Mouse (Mus musculus): ENCODE data around the gene Slc34a2. TPM values are rescaled to one million over a fixed set of nuclear protein-coding genes. Genes with fewer than 3 reads are reported as not detected.

Gene Slc34a2
- 3.9 TPM in 2 replicates for polyA plus RNA-seq (2015; fragmentation: Nextera tagmentation; extraction: Ambion mirVana)

DNA sequence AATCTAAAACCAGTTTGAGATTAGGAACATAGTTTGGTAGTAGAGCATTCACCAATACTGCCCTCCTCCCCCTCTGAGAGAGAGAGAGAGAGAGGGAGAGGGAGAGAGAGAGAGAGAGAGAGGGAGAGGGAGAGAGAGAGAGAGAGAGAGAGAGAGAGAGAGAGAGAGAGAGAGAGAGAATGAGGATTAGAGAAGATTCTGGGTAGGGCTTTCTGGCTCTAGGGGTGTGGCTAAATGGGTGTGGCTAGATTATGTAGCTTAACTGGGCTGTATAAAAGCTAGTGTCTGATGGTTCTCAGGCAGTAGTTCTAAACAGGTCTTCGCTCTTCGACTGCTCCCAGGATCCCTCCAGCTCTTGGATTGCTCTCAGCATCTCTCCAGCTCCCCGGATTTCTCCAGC is at the start of gene Slc34a2:
Gene Slc34a2 (plus strand): TSS at position 301 of the 400 bp plus-strand sequence.
- Histone ChIP-seq H3K4me2 (ENCODE audit: low read length) (no peak within 1 kb of the TSS), H3K36me3 (ENCODE audit: insufficient read depth, low read length) (no peaks in the 10 kb centered on the region), H3K27ac (no peak within 1 kb of the TSS), H3K27me3 (ENCODE audit: insufficient read depth, low read length) (no peaks in the 10 kb centered on the region), H3K4me1 (replicated peaks; ENCODE audit: insufficient read depth, low read length) (no peaks in the 10 kb centered on the region), H3K9me3 (replicated peaks; ENCODE audit: low read length) (no peaks in the 10 kb centered on the region), H3K9ac (ENCODE audit: low read depth, low read length) (no peak within 1 kb of the TSS), H3K4me3 (replicated peaks; ENCODE audit: low read depth, low read length) (no peak within 1 kb of the TSS)
- DNase-seq (ENCODE audit: low spot score) (no peak), ATAC-seq (replicated peaks; ENCODE audit: low FRiP score, low read depth) (no peak)
- no peak for TF ChIP-seq CTCF (IDR thresholded peaks at IDR 0.05; ENCODE audit: low read depth)
- 91% methylated on average over 3 of the region's 3 CpGs for WGBS

DNA sequence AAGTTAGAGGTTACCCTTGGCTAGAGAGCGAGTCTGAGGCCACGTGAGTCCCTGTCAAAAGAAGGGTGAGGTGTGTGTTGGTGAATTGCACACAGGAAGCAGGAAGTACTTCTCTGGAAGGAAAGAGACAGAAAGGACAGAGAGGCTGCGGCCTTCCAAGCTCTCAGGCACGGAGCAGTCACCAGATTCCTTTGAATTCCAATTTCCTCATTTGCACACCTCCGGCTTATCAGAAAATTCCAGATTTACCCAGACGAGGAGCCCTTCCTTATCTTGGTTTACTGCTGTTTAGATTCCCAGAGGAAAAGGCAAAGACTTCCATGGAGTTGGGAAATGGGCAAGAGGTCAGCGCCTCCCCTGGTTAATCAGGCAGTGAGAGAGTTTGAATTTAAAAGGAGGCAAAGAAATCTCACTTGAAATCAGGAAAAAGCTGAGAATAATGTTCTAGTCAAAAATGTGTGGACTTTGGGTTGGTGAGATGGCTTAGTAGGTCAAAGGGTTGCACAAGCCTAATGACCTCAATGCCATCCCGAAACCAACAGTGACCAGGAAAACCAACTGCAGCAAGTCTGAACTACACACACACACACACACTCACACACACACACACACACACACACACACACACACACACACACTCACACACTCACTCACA is 47.1 kb upstream of the Slc34a2 start:
- H3K27ac ChIP-seq, result 0 out of 2 replicates have a peak overlapping the region, but pooled peaks have one; percentile 8
- no peaks in the 10 kb centered on the region for H3K9me3 ChIP-seq (replicated peaks; ENCODE audit: low read length)
- H3K4me1 ChIP-seq (replicated peaks; ENCODE audit: insufficient read depth, low read length), result no peaks in the 10 kb centered on the region
- no peak for TF ChIP-seq CTCF (IDR thresholded peaks at IDR 0.05; ENCODE audit: low read depth)
- ATAC-seq (replicated peaks; ENCODE audit: low FRiP score, low read depth) (no peak), DNase-seq (ENCODE audit: low spot score) (no peak)
- H3K9ac ChIP-seq (ENCODE audit: low read depth, low read length), result no peak overlapping the region
- no peak overlapping the region for H3K4me3 ChIP-seq (replicated peaks; ENCODE audit: low read depth, low read length)
- H3K4me2 ChIP-seq (ENCODE audit: low read length), result no peak overlapping the region
- H3K27me3 ChIP-seq (ENCODE audit: insufficient read depth, low read length), result no peaks in the 10 kb centered on the region
- H3K36me3 ChIP-seq (ENCODE audit: insufficient read depth, low read length), result no peaks in the 10 kb centered on the region
- WGBS, result 58% methylated on average over 8 of the region's 8 CpGs

DNA sequence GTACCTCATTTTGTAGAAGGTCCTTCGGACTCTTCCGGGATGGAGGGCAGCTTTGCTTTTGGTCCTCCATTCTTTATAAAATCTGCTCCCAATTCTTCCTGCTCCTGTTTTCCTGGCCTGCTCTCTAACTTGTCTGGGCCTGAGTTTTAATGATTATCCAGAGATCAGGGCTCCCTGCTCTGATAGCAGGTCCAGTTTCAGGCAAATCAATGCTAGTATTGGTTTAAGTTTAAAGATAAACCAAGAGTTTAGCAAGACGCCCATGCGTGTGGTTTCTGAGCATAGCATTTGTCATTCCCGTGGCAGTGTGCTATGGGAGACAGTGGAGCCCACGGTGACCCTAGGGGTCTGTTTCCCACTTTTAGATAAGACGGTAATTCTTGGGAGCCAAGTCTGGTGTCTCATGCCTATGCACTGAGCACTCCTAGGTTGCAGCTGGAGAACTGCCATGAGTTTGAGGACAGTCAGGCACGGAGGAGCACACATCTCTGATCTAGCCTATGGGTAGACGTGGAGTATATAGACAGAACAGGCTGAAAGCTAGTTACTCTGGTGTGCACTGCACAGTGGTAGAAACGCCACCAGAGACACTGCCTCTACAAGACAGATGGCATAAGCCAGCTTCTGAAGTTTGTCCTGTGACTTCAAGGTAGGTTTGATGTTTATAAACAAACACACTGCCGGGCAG is 45.5 kb upstream of the Slc34a2 start:
- H3K4me1 ChIP-seq (replicated peaks; ENCODE audit: insufficient read depth, low read length), result no peaks in the 10 kb centered on the region
- no peak overlapping the region for H3K4me2 ChIP-seq (ENCODE audit: low read length)
- TF ChIP-seq CTCF (IDR thresholded peaks at IDR 0.05; ENCODE audit: low read depth), result no peak
- ATAC-seq (replicated peaks; ENCODE audit: low FRiP score, low read depth) (no peak), DNase-seq (ENCODE audit: low spot score) (no peak)
- no peak overlapping the region for H3K27ac ChIP-seq
- no peak overlapping the region for H3K9ac ChIP-seq (ENCODE audit: low read depth, low read length)
- no peak overlapping the region for H3K4me3 ChIP-seq (replicated peaks; ENCODE audit: low read depth, low read length)
- WGBS, result 89% methylated on average over 11 of the region's 11 CpGs
- H3K27me3 ChIP-seq (ENCODE audit: insufficient read depth, low read length), result no peaks in the 10 kb centered on the region
- no peaks in the 10 kb centered on the region for H3K9me3 ChIP-seq (replicated peaks; ENCODE audit: low read length)
- no peaks in the 10 kb centered on the region for H3K36me3 ChIP-seq (ENCODE audit: insufficient read depth, low read length)

DNA sequence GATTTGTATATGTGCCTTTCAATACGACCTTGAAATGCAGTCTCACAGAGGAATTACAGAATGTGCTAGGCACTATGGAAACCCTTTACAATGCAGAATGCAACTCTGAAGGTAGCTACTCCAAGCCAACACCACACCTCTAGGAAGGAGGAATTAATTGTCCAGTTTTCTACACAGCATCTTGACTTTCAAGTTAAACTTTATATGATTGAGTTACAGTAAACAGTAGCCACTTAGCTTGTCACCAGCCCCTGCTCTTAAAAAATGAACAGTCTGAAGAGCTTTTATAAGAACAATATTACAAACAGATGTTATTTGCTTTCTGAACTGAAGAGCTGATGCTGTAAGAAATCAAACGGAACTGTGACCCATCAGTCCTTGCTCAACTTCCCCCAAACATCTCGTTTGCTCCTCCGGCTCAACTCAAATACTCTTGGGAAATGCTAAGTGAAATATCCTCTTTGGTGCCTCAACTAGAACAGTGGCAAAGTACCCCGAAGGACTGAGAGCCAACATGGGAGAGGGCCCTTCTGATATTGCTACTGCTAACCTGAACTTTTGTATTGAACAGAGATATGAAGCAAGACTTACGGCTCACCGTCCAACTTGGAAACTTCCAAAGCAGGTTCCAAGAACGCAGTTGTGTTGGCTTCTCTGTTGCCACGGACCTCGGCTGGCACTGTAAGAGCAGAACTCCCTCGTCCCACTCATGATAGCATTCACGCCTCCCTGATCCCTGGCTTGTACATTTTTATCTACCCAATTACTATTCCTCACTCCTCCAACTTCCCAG is 44.2 kb upstream of the Slc34a2 start:
- TF ChIP-seq CTCF (IDR thresholded peaks at IDR 0.05; ENCODE audit: low read depth), result no peak
- ATAC-seq (replicated peaks; ENCODE audit: low FRiP score, low read depth) (no peak), DNase-seq (ENCODE audit: low spot score) (no peak)
- Histone ChIP-seq H3K9ac (ENCODE audit: low read depth, low read length) (no peak overlapping the region), H3K9me3 (replicated peaks; ENCODE audit: low read length) (no peaks in the 10 kb centered on the region), H3K4me2 (ENCODE audit: low read length) (no peak overlapping the region), H3K27ac (no peak overlapping the region), H3K4me3 (replicated peaks; ENCODE audit: low read depth, low read length) (no peak overlapping the region), H3K27me3 (ENCODE audit: insufficient read depth, low read length) (no peaks in the 10 kb centered on the region), H3K4me1 (replicated peaks; ENCODE audit: insufficient read depth, low read length) (no peaks in the 10 kb centered on the region), H3K36me3 (ENCODE audit: insufficient read depth, low read length) (no peaks in the 10 kb centered on the region)
- WGBS, result 87% methylated on average over 12 of the region's 12 CpGs

DNA sequence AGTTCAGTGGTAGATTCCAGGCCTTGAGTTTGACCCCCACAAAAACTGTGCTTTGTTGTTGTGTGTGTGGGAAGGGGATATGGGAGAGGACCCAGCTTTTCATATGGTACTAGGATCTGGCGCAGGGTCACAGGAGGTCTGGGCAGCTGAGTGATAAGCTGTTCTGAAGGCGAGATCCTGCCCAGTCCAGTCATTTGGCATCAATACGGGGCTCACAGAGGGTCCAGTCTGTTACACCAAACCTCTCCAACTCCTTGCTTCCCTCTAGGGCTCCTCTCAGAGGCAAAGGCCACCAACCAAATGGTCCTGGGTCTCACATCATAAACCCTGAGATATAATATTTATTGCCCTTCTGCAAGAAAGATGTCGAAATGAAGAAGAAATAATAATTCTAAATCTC is 42.4 kb upstream of the Slc34a2 start:
- Histone ChIP-seq H3K9ac (ENCODE audit: low read depth, low read length) (no peak overlapping the region), H3K9me3 (replicated peaks; ENCODE audit: low read length) (no peaks in the 10 kb centered on the region), H3K36me3 (ENCODE audit: insufficient read depth, low read length) (no peaks in the 10 kb centered on the region), H3K27ac (no peak overlapping the region), H3K4me3 (replicated peaks; ENCODE audit: low read depth, low read length) (no peak overlapping the region), H3K4me1 (replicated peaks; ENCODE audit: insufficient read depth, low read length) (no peaks in the 10 kb centered on the region), H3K4me2 (ENCODE audit: low read length) (no peak overlapping the region), H3K27me3 (ENCODE audit: insufficient read depth, low read length) (no peaks in the 10 kb centered on the region)
- DNase-seq (ENCODE audit: low spot score) (no peak), ATAC-seq (replicated peaks; ENCODE audit: low FRiP score, low read depth) (no peak)
- 87% methylated on average over 4 of the region's 4 CpGs for WGBS
- TF ChIP-seq CTCF (IDR thresholded peaks at IDR 0.05; ENCODE audit: low read depth), result no peak

DNA sequence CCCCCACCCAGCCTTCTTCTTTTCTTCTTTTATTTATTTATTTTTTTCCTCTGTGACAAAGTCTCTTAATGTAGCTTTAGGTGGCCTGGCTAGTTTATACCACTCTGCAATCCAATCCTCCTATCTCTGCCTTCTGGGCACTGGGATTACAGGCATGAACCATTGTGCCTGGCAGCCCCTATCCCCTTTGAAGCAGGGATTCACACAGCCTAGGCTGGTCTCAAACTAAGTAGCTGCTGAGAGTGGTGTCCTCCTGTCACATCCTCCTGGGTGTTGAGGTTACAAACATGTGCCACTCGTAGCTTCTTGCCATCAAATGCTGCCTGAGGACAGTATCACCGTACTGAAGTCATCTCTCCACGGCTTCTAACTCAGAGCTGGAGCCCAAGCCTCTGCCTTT is 41.7 kb upstream of the Slc34a2 start:
- Histone ChIP-seq H3K4me3 (replicated peaks; ENCODE audit: low read depth, low read length) (no peak overlapping the region), H3K4me1 (replicated peaks; ENCODE audit: insufficient read depth, low read length) (no peaks in the 10 kb centered on the region), H3K36me3 (ENCODE audit: insufficient read depth, low read length) (no peaks in the 10 kb centered on the region), H3K9me3 (replicated peaks; ENCODE audit: low read length) (no peaks in the 10 kb centered on the region), H3K4me2 (ENCODE audit: low read length) (no peak overlapping the region), H3K27me3 (ENCODE audit: insufficient read depth, low read length) (no peaks in the 10 kb centered on the region), H3K9ac (ENCODE audit: low read depth, low read length) (no peak overlapping the region), H3K27ac (no peak overlapping the region)
- no peak for TF ChIP-seq CTCF (IDR thresholded peaks at IDR 0.05; ENCODE audit: low read depth)
- DNase-seq (ENCODE audit: low spot score) (no peak), ATAC-seq (replicated peaks; ENCODE audit: low FRiP score, low read depth) (no peak)
- WGBS, result 70% methylated on average over 3 of the region's 3 CpGs
